Mouse (Mus musculus): ENCODE data around the gene Vps37b.

Vps37b gene

DNA sequence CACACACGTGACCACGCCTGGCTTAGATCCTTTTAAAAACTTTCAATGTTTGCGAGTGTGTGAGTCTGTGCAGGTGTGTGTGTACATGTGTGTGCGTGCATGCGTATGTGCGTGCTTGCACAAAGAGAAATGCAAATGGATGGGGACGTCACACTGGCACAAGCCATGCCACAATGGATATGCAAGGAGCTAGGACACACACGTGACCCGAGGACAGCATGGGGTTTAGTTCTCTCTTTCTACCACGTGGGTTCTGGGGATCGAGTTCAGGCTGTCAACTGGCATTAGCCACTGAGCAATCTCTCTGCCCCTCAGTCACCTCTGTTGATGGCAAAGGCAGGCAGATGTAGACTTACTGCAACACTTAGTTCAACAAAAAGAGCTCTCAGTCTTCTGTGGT is 10.4 kb downstream of the Vps37b start:
- no peak for DNase-seq (ENCODE audit: low read depth)

- DNase-seq (ENCODE audit: low read depth) = no peak
These were observed 10.9 kb downstream of the Vps37b start for GRCm38 (mm10) chr5:124021148-124021547.

DNA sequence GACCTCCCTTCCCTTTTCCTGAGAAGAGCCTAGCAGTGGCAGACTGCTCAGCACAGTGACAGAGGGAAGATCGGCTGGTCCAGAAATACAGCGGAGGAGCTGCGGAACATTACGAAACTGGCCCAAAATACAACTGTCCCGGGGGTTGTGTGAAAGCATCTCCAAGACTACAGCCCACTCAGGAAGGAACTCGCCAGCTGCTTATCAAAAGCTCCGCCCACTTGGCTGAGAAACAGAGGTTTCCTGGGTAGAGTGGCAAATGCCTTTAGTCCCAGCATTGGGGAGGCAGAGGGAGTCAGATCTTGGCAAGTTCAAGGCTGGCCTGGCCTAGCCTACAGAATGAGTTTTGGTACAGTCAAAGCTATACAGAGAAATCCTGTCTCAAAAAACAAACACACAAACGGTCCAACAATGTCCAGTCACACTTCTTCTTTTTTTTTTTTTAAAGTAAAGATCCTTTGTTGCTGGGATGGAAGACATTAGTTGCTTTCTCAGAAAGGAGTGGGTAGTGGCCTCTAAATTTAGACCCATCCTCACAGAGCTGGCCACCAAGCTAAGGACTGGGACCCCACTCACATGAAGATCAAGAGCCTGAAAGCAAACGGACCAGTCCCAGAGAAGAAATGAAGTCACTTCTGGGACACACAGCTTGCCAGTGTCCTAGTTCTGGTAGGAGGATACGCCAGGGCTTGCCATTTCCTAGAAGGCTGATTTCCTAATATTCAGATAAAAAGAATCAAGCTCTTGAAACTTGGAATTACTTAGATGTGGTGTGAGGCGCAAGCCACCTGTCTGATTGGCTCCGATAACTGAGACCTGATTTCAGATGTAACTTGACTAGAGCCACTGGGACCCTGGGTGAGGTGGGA is 12.5 kb downstream of the Vps37b start:
- DNase-seq (ENCODE audit: low read depth) = no peak

DNA sequence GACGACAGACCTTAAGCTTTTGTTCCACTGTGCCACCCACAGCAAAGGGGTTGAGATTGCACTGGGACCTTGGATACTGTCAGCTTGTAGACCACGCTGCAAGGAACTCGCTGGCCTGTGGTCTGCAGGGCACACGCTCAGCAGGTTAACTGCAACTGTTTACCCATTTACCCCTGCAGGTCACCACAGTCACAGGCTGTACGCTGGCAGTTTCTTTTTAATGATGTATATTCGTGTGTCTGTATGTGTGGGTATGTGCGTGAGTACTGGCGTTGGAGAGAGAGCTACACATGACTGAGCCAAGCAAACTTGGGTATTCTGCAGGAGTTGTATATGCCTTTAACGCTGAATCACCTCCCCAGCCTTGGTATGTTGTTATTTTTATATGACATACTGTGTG is 13.4 kb downstream of the Vps37b start:
- no peak for DNase-seq (ENCODE audit: low read depth)

DNA sequence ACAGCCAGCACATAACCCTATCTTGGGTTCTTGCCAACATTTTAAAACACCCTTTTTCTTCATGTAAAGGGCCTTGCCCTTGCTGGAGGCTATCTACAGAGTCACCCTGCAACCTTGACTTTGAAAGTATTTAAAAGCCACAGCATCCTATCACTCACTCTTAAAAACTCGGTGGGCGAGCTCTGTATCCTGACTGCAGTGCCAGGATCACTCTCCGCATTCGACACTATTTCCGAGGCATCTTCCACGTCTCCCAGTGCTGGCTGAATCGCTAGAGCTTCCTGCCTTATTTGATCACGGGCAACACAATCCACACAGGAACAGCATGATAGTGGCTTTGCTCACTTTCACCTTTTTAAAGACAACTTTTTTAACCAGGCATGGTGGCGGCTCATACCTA is 14.1 kb downstream of the Vps37b start:
- DNase-seq (ENCODE audit: low read depth) = no peak

DNA sequence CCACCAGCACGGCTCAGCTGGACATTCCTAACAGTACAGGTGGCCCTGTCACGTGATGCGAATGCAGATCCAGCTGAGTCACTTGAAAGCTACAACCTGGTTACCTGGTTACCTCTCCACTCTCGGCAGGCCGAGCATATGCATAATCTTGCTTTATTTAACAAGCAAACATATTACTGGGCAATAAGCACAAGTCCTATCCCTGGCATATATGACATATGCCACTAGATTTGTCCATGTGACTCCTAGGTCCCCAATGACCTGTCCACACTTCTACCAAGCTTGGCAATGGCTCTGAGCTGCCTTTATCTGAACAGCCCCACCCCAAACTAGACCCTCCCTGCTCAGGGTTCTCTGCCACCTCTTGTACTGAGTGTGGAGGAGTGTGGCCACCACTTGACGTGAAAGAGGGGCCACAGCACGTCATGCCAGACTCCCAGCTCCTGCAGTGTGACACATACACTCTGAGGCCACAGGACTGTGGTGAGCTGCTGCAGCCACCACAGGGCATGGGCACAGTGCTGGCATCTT is 15.7 kb downstream of the Vps37b start:
- no peak for DNase-seq (ENCODE audit: low read depth)

DNA sequence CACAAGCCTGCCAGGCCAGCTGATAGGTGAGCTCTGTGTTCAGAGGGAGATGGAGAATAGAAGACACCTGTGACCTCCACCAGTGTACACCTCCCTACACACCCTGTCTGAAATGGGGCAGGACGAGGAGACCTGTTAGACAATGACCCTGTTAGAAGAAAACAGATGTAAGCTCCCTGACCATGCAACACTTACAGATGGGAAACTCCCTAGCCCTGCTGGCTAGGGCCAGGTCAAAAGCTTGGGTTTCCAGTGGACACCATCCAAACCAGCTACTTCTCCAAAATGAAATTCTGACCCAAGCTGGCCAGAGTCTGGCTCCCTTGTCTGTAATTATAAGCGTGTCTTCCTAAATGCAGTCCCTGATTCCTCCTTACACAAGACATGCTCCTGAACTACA is 16.3 kb downstream of the Vps37b start:
- DNase-seq (ENCODE audit: low read depth) = no peak

DNA sequence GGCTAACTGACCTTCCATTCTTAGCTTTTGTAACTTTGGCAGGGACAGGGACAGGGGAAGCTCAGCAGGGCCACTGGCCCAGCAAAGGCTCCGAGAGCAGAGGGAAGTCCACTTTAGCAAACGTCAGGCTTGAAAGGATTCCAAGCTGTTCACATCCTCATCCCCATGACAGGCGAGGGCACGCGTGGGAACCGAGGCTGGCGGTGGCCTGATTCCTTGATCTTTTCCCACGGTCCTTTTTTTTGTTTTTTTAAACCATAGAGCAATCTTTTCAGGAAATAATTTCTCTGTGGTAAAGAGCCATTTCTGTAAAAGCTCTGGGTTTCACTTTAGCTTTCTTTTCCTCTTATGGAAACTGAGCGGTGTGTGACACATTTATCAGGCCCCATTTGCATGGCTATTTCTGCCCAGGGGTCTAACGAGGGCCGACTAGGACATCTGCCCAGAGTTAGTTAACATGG is 17.2 kb downstream of the Vps37b start:
- no peak for DNase-seq (ENCODE audit: low read depth)

DNA sequence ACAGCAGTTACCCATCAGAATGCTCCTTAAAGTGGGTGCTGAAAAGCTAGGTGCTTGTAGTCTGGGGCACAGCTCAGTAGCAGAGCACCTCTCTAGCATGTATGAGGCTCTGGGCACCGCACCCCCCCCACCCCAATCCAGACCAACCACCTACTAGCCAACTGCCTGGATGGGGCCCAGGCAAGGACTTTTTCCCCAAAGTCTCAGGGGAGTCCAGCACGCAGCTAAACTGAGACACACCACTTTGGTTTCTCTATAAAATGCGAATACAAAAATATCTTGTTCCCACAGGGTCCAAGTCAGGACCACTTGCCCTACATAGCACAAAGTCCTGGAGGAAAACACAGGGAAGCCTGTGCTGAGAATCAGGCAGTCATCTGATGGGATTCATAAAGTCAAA is 17.9 kb downstream of the Vps37b start:
- no peak for DNase-seq (ENCODE audit: low read depth)

DNA sequence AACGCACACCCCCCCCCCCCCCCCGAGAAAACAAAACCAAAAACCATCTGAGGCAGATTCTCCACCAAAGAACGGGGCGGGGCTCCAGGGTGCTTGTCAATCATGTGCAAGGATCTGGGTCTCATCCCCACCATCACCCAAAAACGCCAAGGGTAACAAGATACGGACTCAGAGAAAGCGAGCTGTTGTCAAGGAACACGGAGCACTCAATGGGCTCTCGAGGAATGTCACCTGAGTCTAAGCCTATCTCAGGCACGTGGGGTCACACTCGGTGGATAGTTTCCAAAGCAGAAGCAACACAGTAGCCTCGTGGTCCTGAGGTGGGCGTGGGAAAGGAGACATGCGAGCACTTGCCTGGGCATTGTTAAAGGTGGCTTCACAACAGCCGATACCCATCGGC is 18.3 kb downstream of the Vps37b start:
- DNase-seq (ENCODE audit: low read depth) = no peak

DNA sequence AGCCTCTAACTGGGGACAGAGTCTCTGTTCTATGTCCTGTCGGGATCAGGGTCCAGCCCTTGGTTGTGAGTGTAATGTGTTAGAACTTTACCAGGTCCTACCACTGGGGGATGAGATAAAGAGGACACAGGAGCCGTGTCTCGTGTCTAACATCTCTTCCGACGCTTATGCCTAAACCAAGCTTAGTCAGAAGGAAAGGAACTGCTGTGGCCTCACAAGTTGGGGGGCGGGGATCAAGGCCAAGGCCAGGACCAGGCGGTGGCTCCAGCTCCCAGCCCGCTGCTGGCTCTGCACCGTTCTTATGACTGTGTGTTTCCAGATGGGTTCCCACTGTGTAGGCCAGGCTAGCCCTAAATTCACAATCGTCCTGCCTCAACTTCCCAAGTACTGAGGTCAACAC is 19.2 kb downstream of the Vps37b start:
- no peak for DNase-seq (ENCODE audit: low read depth)

DNA sequence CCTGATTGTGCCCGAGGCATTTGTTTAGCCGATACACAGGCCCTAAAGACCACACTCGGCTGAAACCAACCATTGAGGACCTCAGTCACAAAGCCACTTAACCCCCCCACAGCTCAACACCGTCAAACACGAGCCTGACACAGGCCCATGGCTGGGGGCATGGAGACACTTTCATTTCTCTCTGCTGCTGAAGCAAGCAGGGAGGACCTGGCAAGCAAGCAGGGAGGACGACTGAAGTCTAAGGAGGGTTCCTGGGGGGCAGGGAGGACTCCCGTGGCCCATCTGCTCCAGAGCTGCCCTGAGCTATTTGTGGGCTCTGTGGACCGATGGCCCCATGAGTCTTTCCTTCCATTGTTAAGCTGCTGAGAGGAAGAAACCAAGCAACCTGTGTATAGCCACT is 20.1 kb downstream of the Vps37b start:
- no peak for DNase-seq (ENCODE audit: low read depth)

- no peak for DNase-seq (ENCODE audit: low read depth)
These were observed 21.0 kb downstream of the Vps37b start for GRCm38 (mm10) chr5:124010910-124011655.

DNA sequence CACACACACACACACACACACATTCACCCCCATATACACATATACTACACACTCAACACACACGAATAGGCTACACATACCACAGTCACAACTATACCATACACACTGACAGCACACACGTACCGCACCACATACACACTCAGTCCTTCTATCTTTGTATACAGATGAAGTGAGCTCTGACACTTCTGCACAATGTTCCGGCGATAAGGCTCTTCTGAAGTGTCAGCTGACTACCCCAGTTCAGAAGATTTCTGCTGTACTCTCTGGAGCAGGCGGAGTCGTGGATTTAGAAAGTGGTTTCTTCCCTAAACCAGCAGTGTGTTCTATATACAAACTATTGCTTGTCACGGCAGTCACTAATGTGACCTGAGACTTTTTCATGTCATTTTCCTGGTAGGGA is 22.0 kb downstream of the Vps37b start:
- DNase-seq (ENCODE audit: low read depth) = no peak

DNA sequence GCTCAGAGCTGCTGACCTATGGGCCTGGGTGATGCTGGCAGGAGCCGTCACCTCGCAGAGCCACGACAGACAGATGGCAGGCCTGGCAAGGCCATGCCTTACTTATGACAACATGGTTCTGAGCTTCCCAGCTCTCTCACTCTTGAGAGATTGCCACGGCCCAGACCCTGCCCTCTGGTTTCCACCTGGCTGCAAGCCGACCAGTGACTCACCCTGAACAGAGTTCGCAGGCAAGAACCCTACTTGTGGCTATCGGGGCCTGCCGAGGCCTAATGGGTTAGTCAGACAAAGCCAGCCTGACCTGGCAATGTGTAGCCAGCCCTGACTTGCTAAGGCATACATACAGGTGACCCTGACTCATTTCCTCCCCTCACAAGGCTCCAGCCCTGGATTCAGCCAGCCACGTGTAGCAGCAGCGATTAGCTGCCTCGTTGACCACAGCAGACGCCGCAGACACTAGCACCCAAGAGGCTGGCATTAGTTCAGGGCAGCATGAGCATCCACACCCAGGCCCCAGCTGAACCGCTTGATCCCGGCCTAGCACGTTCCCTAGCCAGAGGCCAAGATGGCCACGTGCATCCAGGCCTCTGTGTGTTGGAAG is 25.1 kb downstream of the Vps37b start:
- peak; percentile 100 for DNase-seq (ENCODE audit: low read depth)

DNA sequence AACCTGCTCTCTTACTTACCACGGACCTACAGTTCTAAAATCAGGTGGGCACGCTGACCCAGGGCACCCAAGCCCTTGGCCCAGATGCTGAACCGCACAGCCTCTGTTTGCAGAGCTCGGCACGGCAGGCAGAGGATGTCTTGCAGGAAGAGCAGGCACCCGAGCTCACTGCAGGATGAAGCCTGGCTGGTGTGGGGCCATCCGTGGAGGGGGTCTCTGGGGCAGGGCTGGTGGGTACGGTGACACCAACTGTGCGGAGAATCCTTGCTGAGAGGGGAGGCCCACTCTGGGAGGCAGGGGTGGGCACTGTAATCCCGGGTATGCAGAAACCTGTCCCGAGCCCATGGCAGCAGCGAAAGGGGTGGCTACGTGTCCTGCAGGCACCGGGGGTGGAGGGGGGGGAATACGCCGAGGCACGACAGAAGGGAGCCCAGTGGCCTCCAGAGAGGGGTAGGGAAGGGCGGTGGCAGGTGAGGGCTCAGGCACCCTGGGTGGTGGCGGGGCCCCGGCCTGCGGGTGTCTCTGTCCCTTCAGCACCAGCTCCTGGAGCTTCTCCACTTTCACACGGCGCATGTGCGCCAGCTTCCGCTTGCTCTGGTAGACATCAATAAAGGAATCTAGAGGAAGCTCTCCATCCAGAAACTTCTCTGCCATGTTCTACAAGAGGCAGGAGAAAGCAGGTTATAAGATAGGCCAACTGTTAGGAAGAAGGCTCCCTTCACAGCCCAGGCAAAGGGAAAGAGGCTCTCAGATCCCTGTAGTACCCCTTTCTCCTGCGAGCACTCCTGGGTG is 25.8 kb downstream of the Vps37b start:
- no peak for DNase-seq (ENCODE audit: low read depth)

GRCm38 (mm10) chr5:124005591-124005990 is 26.5 kb downstream of the Vps37b start:
- no peak for DNase-seq (ENCODE audit: low read depth)

DNA sequence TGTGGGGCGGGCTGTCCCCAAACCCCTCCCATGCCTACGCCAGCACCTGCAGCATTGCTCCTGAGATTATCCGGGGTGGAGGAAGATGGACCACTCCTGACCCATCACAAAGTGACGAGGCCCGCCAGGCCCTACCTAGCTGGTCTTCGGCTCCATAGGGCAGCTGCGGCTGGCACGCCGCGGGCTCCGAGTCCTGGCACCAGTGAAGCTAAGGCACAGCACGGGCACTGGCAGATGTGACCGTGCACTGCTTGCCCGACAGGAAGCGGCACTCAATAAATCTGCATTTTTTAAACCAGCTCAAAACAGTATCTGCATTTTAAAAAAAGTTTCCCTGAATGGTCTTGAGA is 26.9 kb downstream of the Vps37b start:
- DNase-seq (ENCODE audit: low read depth) = no peak

DNA sequence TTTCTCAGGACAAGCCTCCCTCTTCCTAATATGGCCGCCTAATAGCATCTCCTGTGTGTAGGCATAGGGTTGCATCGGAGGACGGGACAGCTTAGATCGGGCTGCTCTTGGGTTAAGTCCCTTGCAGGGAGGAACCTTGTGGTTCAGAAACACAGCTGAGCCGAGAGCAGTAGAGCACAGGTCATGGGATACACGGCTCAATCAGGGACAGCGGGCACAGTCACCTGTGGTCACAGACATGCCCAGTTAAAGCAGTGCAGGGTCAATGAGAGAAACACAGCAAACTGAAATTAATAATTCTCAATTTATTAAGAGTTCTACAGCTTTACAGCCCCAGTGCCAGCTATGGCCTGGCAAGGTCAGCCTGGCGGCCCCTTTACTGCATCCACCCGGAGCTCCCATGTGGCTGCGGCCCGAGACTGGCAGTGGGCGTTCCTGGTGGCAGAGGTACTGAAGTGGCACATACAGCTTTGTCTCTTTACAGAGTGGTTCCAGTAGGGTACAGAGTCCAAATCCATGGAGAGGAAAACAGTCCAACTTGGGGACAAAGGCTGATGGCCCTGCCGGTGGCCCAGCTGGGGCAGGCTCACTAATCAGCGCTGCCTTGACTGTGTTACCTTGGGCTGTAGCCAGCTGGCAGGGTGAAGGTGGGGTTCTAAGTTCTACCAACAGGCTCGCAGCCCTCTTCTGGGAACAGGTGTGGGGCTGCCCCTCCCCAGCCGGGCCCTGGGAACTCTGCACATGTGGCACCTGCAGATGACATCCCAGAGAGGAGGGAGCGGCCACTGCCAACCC is 27.5 kb downstream of the Vps37b start:
- no peak for DNase-seq (ENCODE audit: low read depth)

GRCm38 (mm10) chr5:124003375-124003774 is 28.7 kb downstream of the Vps37b start:
- DNase-seq (ENCODE audit: low read depth) = no peak

DNA sequence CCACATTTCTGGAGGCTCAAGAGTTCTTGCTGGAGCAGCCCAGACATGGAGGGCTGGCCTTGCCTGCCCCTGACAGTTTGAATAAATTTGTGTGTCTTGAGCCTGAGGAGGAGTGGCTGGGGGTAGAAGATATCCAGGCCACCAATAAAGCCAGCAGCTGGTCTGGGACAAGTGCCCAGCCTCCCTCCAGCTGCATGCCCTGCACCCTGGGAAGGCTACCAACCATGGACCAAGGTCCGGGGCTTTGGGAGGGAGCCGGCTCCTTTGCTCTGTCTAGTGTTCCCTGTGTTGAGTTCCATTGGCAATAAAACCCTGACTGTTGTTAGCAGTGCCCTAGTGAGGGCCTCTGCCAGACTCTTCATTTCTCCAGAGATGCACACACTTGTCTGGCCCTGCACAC is 29.2 kb downstream of the Vps37b start:
- no peak for DNase-seq (ENCODE audit: low read depth)
